Mouse (Mus musculus) midbrain, embryonic 15.5 days (tissue): ENCODE measurements around the gene H2al1a. TPM values are rescaled to one million over a fixed set of nuclear protein-coding genes. Genes with fewer than 3 reads are reported as not detected.
"Not testable (repeated sequence)": the region's sequence is repeated elsewhere in the genome, so short reads cannot be mapped to it uniquely, and the experiment has no call there.

Experiments
- ATAC-seq: fragments of 200-750 bp; cut with Nextera tagmentation; replicated peaks from 2 replicates; pipeline ENCODE4 v1.8.0; 2017; ENCODE audit warnings: moderate TSS enrichment
- H3K27ac ChIP-seq: fragments of 300-500 bp; sonication (generic); 2 replicates; pipeline ENCODE4 v1.5.1; 2015; ENCODE audit warnings: mild to moderate bottlenecking, inconsistent platforms
- H3K27me3 ChIP-seq: fragments of 300-500 bp; sonication (generic); replicated peaks from 2 replicates; pipeline ENCODE4 v1.6.1; 2015; ENCODE audit warnings: inconsistent platforms
- H3K36me3 ChIP-seq: fragments of 300-500 bp; sonication (generic); replicated peaks from 2 replicates; pipeline ENCODE4 v1.6.1; 2015; ENCODE audit warnings: inconsistent platforms
- H3K4me1 ChIP-seq: fragments of 300-500 bp; sonication (generic); 2 replicates; pipeline ENCODE4 v1.6.1; 2015; ENCODE audit warnings: inconsistent platforms
- H3K4me2 ChIP-seq: fragments of 300-500 bp; sonication (generic); 2 replicates; pipeline ENCODE4 v1.6.1; 2015; ENCODE audit warnings: inconsistent platforms, mild to moderate bottlenecking, moderate library complexity
- H3K4me3 ChIP-seq: fragments of 300-500 bp; sonication (generic); 2 replicates; pipeline ENCODE4 v1.5.1; 2015; ENCODE audit warnings: mild to moderate bottlenecking, inconsistent platforms
- H3K9ac ChIP-seq: fragments of 300-500 bp; sonication (generic); 2 replicates; pipeline ENCODE4 v1.6.1; 2015; ENCODE audit warnings: mild to moderate bottlenecking, inconsistent platforms
- H3K9me3 ChIP-seq: fragments of 300-500 bp; sonication (generic); 2 replicates; pipeline ENCODE4 v1.6.1; 2016; ENCODE audit warnings: inconsistent platforms
- WGBS: fragments of 180-500 bp; shearing (Covaris S2); methylation state at CpG from one replicate; pipeline ENCODE4 v1.1.7; 2015; ENCODE audit warnings: mixed read lengths; 5-methylcytosine and 5-hydroxymethylcytosine counted together
- polyA plus RNA-seq: library from polyadenylated mRNA; unstranded; fragments of >200 nt; fragmentation: Nextera tagmentation; extraction: Ambion mirVana; gene quantifications from 2 replicates; pipeline ENCODE4 v1.2.1, GENCODE M21; 2015

H2al1a gene
- polyA plus RNA-seq, 1 experiment from 2014 or later: not detected

DNA sequence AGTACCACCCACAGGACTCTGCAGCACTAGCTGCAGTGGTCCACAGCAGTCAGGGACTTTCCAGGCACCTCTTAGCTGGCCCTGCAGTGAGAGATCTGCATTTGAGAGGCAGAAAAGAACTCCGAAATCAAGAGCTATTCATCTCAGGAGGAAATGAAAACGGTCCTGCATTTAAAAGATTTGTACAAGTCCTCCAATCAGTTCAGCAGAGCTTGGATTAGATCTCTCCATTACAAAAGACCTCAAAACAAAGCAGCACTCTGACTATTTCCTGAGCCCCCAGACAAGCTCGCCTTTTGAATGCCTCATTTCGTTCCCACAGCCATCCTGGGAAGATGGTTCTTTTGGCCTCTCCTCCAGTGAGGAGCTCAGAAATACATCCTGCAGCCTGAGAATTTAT is 9.8 kb upstream of the H2al1a start:
- H3K4me2 ChIP-seq: no peak overlapping the region
- H3K9me3 ChIP-seq: no peaks in the 10 kb centered on the region
- H3K27me3 ChIP-seq: no peaks in the 10 kb centered on the region; the same call in 1 of the 2 replicates
- H3K4me3 ChIP-seq: no peak overlapping the region
- H3K36me3 ChIP-seq: no peaks in the 10 kb centered on the region
- H3K27ac ChIP-seq: no peak overlapping the region
- ATAC-seq: no peak
- H3K4me1 ChIP-seq: no peaks in the 10 kb centered on the region
- 50% methylated on average over 4 of the region's 4 CpGs for WGBS
- no peak overlapping the region for H3K9ac ChIP-seq

DNA sequence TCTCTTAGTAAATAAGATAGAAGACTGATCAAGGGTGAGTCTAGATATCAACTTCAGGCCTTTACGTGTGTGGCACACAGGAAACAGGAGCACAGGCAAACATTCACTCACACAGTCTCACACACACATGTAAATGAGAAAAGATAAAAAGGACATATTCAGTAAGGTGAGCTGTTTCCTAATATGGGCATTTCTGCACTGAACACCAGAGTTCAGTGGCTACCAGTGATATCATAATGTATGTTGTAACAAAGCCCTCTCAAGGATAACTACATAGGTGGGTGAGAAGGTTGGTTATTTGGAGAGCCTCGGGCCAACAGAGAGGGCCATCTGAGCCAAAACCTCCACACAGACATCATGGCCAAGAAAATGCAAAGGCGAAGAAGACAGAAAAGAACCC is 3.1 kb downstream of the H2al1a start, which contains the start of gene H2al1b:
Gene H2al1b (plus strand): TSS at position 301 of the 400 bp plus-strand sequence.
- ATAC-seq, H3K9me3 ChIP-seq, H3K27ac ChIP-seq, H3K4me1 ChIP-seq, H3K36me3 ChIP-seq, H3K4me3 ChIP-seq, H3K27me3 ChIP-seq, H3K4me2 ChIP-seq, H3K9ac ChIP-seq: not testable (repeated sequence)
- WGBS: 100% methylated on average over 1 of the region's 3 CpGs

DNA sequence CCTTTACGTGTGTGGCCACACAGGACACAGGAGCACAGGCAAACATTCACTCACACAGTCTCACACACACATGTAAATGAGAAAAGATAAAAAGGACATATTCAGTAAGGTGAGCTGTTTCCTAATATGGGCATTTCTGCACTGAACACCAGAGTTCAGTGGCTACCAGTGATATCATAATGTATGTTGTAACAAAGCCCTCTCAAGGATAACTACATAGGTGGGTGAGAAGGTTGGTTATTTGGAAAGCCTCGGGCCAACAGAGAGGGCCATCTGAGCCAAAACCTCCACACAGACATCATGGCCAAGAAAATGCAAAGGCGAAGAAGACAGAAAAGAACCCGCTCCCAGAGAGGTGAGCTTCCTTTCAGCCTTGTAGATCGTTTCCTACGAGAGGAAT is 6.3 kb downstream of the H2al1a start, which contains the start of gene H2al1c:
Gene H2al1c (plus strand): TSS at position 301 of the 400 bp plus-strand sequence.
- not testable (repeated sequence) for H3K4me2 ChIP-seq, H3K4me3 ChIP-seq, H3K27ac ChIP-seq, H3K9me3 ChIP-seq, H3K9ac ChIP-seq, ATAC-seq, H3K4me1 ChIP-seq, H3K27me3 ChIP-seq, H3K36me3 ChIP-seq
- WGBS: 91% methylated on average over 1 of the region's 6 CpGs

DNA sequence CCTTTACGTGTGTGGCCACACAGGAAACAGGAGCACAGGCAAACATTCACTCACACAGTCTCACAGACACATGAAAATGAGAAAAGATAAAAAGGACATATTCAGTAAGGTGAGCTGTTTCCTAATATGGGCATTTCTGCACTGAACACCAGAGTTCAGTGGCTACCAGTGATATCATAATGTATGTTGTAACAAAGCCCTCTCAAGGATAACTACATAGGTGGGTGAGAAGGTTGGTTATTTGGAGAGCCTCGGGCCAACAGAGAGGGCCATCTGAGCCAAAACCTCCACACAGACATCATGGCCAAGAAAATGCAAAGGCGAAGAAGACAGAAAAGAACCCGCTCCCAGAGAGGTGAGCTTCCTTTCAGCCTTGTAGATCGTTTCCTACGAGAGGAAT is 9.5 kb downstream of the H2al1a start, which contains the start of gene H2al1d:
Gene H2al1d (plus strand): TSS at position 301 of the 400 bp plus-strand sequence.
- H3K4me1 ChIP-seq, ATAC-seq, H3K9me3 ChIP-seq, H3K36me3 ChIP-seq, H3K4me2 ChIP-seq, H3K27me3 ChIP-seq, H3K27ac ChIP-seq, H3K9ac ChIP-seq, H3K4me3 ChIP-seq: not testable (repeated sequence)
- no CpG with 5 or more reads among the region's 6 CpGs for WGBS

DNA sequence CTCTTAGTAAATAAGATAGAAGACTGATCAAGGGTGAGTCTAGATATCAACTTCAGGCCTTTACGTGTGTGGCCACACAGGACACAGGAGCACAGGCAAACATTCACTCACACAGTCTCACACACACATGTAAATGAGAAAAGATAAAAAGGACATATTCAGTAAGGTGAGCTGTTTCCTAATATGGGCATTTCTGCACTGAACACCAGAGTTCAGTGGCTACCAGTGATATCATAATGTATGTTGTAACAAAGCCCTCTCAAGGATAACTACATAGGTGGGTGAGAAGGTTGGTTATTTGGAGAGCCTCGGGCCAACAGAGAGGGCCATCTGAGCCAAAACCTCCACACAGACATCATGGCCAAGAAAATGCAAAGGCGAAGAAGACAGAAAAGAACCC is 12.6 kb downstream of the H2al1a start, which contains the start of gene H2al1e:
Gene H2al1e (plus strand): TSS at position 301 of the 400 bp plus-strand sequence.
- not testable (repeated sequence) for H3K4me3 ChIP-seq, H3K36me3 ChIP-seq, H3K27ac ChIP-seq, H3K9ac ChIP-seq, H3K9me3 ChIP-seq, H3K4me1 ChIP-seq, H3K4me2 ChIP-seq, ATAC-seq, H3K27me3 ChIP-seq
- WGBS: no CpG with 5 or more reads among the region's 3 CpGs

DNA sequence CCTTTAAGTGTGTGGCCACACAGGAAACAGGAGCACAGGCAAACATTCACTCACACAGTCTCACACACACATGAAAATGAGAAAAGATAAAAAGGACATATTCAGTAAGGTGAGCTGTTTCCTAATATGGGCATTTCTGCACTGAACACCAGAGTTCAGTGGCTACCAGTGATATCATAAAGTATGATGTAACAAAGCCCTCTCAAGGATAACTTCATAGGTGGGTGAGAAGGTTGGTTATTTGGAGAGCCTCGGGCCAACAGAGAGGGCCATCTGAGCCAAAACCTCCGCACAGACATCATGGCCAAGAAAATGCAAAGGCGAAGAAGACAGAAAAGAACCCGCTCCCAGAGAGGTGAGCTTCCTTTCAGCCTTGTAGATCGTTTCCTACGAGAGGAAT is 15.8 kb downstream of the H2al1a start, which contains the start of gene H2al1f:
Gene H2al1f (plus strand): TSS at position 301 of the 400 bp plus-strand sequence.
- WGBS: no CpG with 5 or more reads among the region's 6 CpGs
- not testable (repeated sequence) for ATAC-seq, H3K9ac ChIP-seq, H3K27ac ChIP-seq, H3K4me1 ChIP-seq, H3K4me2 ChIP-seq, H3K4me3 ChIP-seq, H3K36me3 ChIP-seq, H3K27me3 ChIP-seq, H3K9me3 ChIP-seq

DNA sequence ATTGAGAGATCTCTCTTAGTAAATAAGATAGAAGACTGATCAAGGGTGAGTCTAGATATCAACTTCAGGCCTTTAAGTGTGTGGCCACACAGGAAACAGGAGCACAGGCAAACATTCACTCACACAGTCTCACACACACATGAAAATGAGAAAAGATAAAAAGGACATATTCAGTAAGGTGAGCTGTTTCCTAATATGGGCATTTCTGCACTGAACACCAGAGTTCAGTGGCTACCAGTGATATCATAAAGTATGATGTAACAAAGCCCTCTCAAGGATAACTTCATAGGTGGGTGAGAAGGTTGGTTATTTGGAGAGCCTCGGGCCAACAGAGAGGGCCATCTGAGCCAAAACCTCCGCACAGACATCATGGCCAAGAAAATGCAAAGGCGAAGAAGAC is 18.9 kb downstream of the H2al1a start, which contains the start of gene H2al1g:
Gene H2al1g (plus strand): TSS at position 301 of the 400 bp plus-strand sequence.
- ATAC-seq, H3K27me3 ChIP-seq: not testable (repeated sequence)
- WGBS: no CpG with 5 or more reads among the region's 3 CpGs

DNA sequence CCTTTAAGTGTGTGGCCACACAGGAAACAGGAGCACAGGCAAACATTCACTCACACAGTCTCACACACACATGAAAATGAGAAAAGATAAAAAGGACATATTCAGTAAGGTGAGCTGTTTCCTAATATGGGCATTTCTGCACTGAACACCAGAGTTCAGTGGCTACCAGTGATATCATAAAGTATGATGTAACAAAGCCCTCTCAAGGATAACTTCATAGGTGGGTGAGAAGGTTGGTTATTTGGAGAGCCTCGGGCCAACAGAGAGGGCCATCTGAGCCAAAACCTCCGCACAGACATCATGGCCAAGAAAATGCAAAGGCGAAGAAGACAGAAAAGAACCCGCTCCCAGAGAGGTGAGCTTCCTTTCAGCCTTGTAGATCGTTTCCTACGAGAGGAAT is 22.1 kb downstream of the H2al1a start, which contains the start of gene H2al1h:
Gene H2al1h (plus strand): TSS at position 301 of the 400 bp plus-strand sequence.
- H3K4me2 ChIP-seq, H3K9me3 ChIP-seq, H3K27me3 ChIP-seq, H3K4me1 ChIP-seq, H3K36me3 ChIP-seq, H3K27ac ChIP-seq, ATAC-seq, H3K9ac ChIP-seq, H3K4me3 ChIP-seq: not testable (repeated sequence)
- no CpG with 5 or more reads among the region's 6 CpGs for WGBS

More for the DNA sequence above, 18.9 kb downstream of the H2al1a start, which contains the start of gene H2al1g:
- H3K27ac ChIP-seq, H3K4me1 ChIP-seq, H3K36me3 ChIP-seq, H3K9ac ChIP-seq, H3K9me3 ChIP-seq, H3K4me2 ChIP-seq, H3K4me3 ChIP-seq: not testable (repeated sequence)

DNA sequence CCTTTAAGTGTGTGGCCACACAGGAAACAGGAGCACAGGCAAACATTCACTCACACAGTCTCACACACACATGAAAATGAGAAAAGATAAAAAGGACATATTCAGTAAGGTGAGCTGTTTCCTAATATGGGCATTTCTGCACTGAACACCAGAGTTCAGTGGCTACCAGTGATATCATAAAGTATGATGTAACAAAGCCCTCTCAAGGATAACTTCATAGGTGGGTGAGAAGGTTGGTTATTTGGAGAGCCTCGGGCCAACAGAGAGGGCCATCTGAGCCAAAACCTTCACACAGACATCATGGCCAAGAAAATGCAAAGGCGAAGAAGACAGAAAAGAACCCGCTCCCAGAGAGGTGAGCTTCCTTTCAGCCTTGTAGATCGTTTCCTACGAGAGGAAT is 25.3 kb downstream of the H2al1a start, which contains the start of gene H2al1i:
Gene H2al1i (plus strand): TSS at position 301 of the 400 bp plus-strand sequence.
- H3K9me3 ChIP-seq, H3K9ac ChIP-seq, H3K4me3 ChIP-seq, H3K4me1 ChIP-seq, H3K4me2 ChIP-seq, ATAC-seq, H3K27ac ChIP-seq, H3K36me3 ChIP-seq, H3K27me3 ChIP-seq: not testable (repeated sequence)
- 100% methylated on average over 2 of the region's 5 CpGs for WGBS

DNA sequence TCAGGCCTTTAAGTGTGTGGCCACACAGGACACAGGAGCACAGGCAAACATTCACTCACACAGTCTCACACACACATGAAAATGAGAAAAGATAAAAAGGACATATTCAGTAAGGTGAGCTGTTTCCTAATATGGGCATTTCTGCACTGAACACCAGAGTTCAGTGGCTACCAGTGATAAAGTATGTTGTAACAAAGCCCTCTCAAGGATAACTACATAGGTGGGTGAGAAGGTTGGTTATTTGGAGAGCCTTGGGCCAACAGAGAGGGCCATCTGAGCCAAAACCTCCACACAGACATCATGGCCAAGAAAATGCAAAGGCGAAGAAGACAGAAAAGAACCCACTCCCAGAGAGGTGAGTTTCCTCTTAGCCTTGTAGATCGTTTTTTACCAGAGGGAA is 28.5 kb downstream of the H2al1a start, which contains the start of gene H2al1j:
Gene H2al1j (plus strand): TSS at position 301 of the 400 bp plus-strand sequence.
- H3K4me1 ChIP-seq, H3K27me3 ChIP-seq, H3K9me3 ChIP-seq, H3K4me3 ChIP-seq, H3K4me2 ChIP-seq, H3K27ac ChIP-seq, ATAC-seq, H3K36me3 ChIP-seq, H3K9ac ChIP-seq: not testable (repeated sequence)
- 81% methylated on average over 2 of the region's 2 CpGs for WGBS

DNA sequence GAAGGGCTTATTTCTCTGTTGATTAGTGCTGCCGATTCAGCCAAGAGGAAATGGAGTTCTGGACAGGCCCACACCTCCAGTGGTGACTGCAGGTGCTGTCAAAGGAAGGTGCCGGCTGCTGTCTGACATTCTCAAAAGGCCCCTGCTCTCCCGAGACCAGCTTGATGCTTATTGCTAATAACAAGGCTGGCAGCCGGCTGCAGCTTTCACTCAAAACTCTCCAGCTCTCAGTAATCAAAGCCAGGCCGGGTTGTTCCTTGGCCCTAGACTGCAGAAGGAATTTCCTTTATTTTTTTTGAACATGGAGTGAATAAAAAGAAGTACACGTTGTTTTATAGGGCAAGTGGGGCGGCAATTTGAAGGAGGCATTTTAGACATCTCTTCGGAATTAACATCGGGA is 46.7 kb downstream of the H2al1a start:
- H3K4me3 ChIP-seq: no peak overlapping the region
- ATAC-seq: no peak
- no peak overlapping the region for H3K27ac ChIP-seq
- WGBS: 60% methylated on average over 9 of the region's 9 CpGs
- H3K4me2 ChIP-seq: no peak overlapping the region
- H3K9ac ChIP-seq: no peak overlapping the region
- no peaks in the 10 kb centered on the region for H3K9me3 ChIP-seq
- H3K27me3 ChIP-seq: no peaks in the 10 kb centered on the region
- no peaks in the 10 kb centered on the region for H3K4me1 ChIP-seq
- H3K36me3 ChIP-seq: no peaks in the 10 kb centered on the region

DNA sequence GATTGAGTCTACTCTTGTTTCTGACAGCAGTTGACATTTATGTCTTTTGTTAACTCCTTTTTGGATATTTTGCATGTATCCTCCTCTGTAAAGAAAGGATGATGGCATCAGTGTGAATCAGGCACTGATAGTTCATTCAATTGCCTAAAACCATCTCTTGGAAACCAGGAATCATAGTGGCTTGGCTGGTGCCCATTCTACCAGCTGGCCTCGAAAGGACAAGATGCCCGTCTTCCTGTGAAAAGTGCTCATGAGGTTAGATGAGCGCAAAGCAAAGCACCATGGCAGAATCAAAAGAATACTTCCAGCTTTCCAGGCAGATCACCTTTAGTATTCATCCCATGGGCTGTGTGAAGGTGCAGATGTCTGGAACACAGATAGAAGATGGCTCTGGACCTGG is 47.7 kb downstream of the H2al1a start:
- no peak overlapping the region for H3K27ac ChIP-seq
- no peak overlapping the region for H3K4me3 ChIP-seq
- 88% methylated on average over 3 of the region's 3 CpGs for WGBS

More for the DNA sequence above, 47.7 kb downstream of the H2al1a start:
- no peaks in the 10 kb centered on the region for H3K4me1 ChIP-seq
- no peak overlapping the region for H3K9ac ChIP-seq
- H3K27me3 ChIP-seq: no peaks in the 10 kb centered on the region
- no peak overlapping the region for H3K4me2 ChIP-seq
- no peak for ATAC-seq
- H3K36me3 ChIP-seq: no peaks in the 10 kb centered on the region
- H3K9me3 ChIP-seq: no peaks in the 10 kb centered on the region
